Mouse (Mus musculus) stomach, postnatal 0 days (tissue): Measurements from ENCODE around the gene Brd3. TPM values are rescaled to one million over a fixed set of nuclear protein-coding genes. Genes with fewer than 3 reads are reported as not detected.
A peak's percentile ranks its signal among the peaks of the same experiment; 100 is the strongest.

Experiments used
- ATAC-seq: fragments of 200-750 bp; cut with Nextera tagmentation; 2 replicates; pipeline ENCODE4 v1.8.0; 2017; ENCODE audit not compliant: low FRiP score, low TSS enrichment
- DNase-seq: peaks from one replicate; pipeline ENCODE4 v3.0.0-alpha.2; 2016; ENCODE audit warnings: low spot score
- H3K27ac ChIP-seq: fragments of 300-500 bp; sonication (generic); replicated peaks from 2 replicates; pipeline ENCODE4 v1.5.1; 2014; ENCODE audit warnings: mild to moderate bottlenecking, control low read depth
- H3K27me3 ChIP-seq: fragments of 300-500 bp; sonication (generic); 2 replicates; pipeline ENCODE4 v1.6.1; 2014; ENCODE audit warnings: low read length; ENCODE audit not compliant: control insufficient read depth, insufficient read depth
- H3K36me3 ChIP-seq: fragments of 300-500 bp; sonication (generic); 2 replicates; pipeline ENCODE4 v1.6.1; 2014; ENCODE audit warnings: low read length, mixed read lengths; ENCODE audit not compliant: control insufficient read depth, insufficient read depth
- H3K4me1 ChIP-seq: fragments of 300-500 bp; sonication (generic); replicated peaks from 2 replicates; pipeline ENCODE4 v1.6.1; 2014; ENCODE audit warnings: antibody characterized with exemption; ENCODE audit not compliant: control insufficient read depth, insufficient read depth
- H3K4me2 ChIP-seq: fragments of 300-500 bp; sonication (generic); replicated peaks from 2 replicates; pipeline ENCODE4 v1.6.1; 2014; ENCODE audit warnings: low read depth, mild to moderate bottlenecking, control low read depth, moderate library complexity
- H3K4me3 ChIP-seq: fragments of 300-500 bp; sonication (generic); 2 replicates; pipeline ENCODE4 v1.5.1; 2014; ENCODE audit warnings: low read depth, low read length, control low read depth
- H3K9ac ChIP-seq: fragments of 300-500 bp; sonication (generic); 2 replicates; pipeline ENCODE4 v1.6.1; 2014; ENCODE audit warnings: mild to moderate bottlenecking, low read length, control low read depth, mixed read lengths
- H3K9me3 ChIP-seq: fragments of 300-500 bp; sonication (generic); 2 replicates; pipeline ENCODE4 v1.6.1; 2016; ENCODE audit warnings: low read length; ENCODE audit not compliant: control insufficient read depth
- CTCF ChIP-seq: IDR thresholded peaks from 2 replicates; pipeline ENCODE4 v1.5.1; 2016; ENCODE audit warnings: antibody characterized with exemption, low read depth, mild to moderate bottlenecking, moderate library complexity
- EP300 ChIP-seq: optimal IDR thresholded peaks from 2 replicates; pipeline ENCODE3; 2016; ENCODE audit warnings: antibody characterized with exemption
- WGBS: fragments of 180-500 bp; shearing (Covaris S2); extraction: QIAGEN DNeasy Blood & Tissue Kit; methylation state at CpG from one replicate; pipeline ENCODE4 v1.1.7; 2014; 5-methylcytosine and 5-hydroxymethylcytosine counted together
- polyA plus RNA-seq: library from polyadenylated mRNA; unstranded; fragments of >200 nt; fragmentation: Nextera tagmentation; extraction: Ambion mirVana; gene quantifications from 2 replicates; pipeline ENCODE4 v1.2.1, GENCODE M21; 2015

Gene Brd3
- polyA plus RNA-seq, 1 experiment from 2014 or later: 41.0 TPM

- WGBS: 0% methylated on average over 57 of the region's 60 CpGs
- H3K4me1 ChIP-seq: peaks cover 3% of the 10 kb centered on the region; the same call in 1 of the 2 replicates
- peak overlapping the region; percentile 84 for H3K27ac ChIP-seq
- H3K4me2 ChIP-seq: peak overlapping the region; percentile 97
- H3K4me3 ChIP-seq: peak overlapping the region; percentile 76
- peak; percentile 49 for DNase-seq
- peak overlapping the region; percentile 74 for H3K9ac ChIP-seq
- peak; percentile 6; the same call in 1 of the 2 replicates for ATAC-seq
- no peaks in the 10 kb centered on the region for H3K27me3 ChIP-seq
- H3K9me3 ChIP-seq: no peaks in the 10 kb centered on the region
- no peaks in the 10 kb centered on the region for H3K36me3 ChIP-seq
- TF ChIP-seq CTCF (no peak), EP300 (no peak)
Observed at GRCm38 (mm10) chr2:27425751-27426405, 81.6 kb downstream of the Brd3 start.

DNA sequence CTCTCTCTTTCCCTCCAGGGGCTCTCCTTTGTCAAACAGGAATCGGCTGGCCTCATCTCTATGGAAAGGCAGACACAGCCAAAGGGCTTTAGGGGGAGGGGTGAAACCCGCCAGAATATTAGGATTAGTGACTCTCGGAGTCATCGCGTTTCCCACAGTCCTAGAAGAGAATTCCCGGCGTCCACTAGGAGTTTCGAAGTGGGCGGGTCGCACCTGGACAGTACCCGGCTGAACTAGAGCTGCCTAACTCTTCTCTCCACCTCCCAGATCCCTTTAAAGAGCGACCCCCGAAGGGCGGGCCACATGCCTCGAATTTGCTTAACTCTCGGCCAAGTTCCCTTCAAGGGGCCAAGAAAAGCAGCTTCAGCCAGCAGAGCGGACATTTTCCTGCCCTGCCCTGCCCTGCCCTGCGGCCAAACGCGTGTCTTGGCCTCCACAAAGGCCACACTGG lies 82.3 kb downstream of the Brd3 start:
- no peaks in the 10 kb centered on the region for H3K9me3 ChIP-seq
- H3K27ac ChIP-seq: peak overlapping the region; percentile 65; the same call in 1 of the 2 replicates
- peak overlapping the region; percentile 97 for H3K4me2 ChIP-seq
- WGBS: 3% methylated on average over 20 of the region's 20 CpGs
- no peaks in the 10 kb centered on the region for H3K27me3 ChIP-seq
- H3K4me3 ChIP-seq: peak overlapping the region; percentile 76
- peak overlapping the region; percentile 74 for H3K9ac ChIP-seq
- H3K36me3 ChIP-seq: no peaks in the 10 kb centered on the region
- peaks cover 3% of the 10 kb centered on the region; the same call in 1 of the 2 replicates for H3K4me1 ChIP-seq
- DNase-seq (peak; percentile 40), ATAC-seq (no peak)
- TF ChIP-seq CTCF (no peak), EP300 (no peak)

DNA sequence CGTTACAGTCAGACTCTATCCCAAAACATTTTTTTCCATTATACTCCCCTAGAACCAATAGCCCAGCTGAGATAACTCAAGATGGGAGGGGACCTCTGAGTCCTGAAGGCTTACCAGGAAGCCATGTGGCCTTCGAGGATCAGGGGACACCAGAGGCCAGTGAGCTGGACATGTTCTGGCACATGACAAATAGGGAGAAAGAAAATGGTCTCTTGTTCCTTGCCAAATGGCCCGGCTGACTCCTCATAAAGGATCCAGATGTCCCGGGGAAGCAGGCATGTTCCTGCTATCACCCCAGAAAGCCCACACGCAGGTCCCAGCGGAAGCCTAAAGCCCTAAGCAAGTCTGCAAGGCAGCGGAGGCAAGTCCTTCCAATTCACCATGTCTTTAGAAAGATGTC lies 83.9 kb downstream of the Brd3 start:
- H3K9me3 ChIP-seq: no peaks in the 10 kb centered on the region
- WGBS: 60% methylated on average over 7 of the region's 7 CpGs
- TF ChIP-seq EP300 (no peak), CTCF (no peak)
- H3K27me3 ChIP-seq: no peaks in the 10 kb centered on the region
- ATAC-seq: no peak
- DNase-seq: no peak
- peaks cover 8% of the 10 kb centered on the region for H3K4me1 ChIP-seq
- peak overlapping the region; percentile 8; the same call in 1 of the 2 replicates for H3K9ac ChIP-seq
- H3K36me3 ChIP-seq: no peaks in the 10 kb centered on the region
- H3K27ac ChIP-seq: no peak overlapping the region
- H3K4me2 ChIP-seq: no peak overlapping the region
- H3K4me3 ChIP-seq: no peak overlapping the region

DNA sequence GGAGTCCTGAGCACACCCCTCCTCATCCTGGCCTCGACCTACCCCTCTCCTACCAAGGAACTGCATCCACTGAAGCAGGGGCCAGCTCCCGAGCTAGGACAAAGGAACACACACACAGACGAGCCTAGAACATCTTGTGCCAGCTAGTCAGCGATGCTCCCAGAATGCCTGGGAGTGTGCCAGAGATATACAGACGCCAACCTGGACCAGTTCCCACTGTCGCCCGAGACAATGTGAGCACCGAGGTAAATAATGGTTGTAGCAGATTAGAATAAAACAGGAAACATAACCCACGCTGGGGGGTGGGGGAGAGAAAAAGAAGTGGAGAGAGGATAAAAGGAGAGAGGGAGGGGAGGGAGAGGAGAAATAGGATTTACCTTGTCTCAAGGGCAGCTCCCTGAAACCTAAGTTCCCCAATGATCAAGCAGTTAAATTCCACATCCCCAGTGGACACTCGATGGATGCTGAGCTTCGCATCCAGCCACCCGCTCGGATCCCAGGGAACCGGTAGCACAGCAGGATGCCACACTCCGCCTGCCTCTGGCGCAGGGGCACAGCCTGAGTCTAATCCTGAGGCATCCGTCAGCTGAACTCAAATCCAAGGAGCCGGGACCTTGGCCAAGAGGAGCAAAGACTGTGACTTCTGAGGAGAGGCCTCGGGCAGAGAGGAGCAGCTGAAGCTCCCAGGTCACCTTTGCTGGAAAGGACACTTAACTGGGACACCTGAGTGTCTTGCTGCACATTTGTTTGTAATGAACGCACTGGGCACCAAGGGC lies 86.0 kb downstream of the Brd3 start:
- no peak for DNase-seq
- Histone ChIP-seq H3K4me2 (no peak overlapping the region), H3K27me3 (no peaks in the 10 kb centered on the region), H3K4me3 (no peak overlapping the region), H3K36me3 (no peaks in the 10 kb centered on the region), H3K9ac (no peak overlapping the region), H3K27ac (no peak overlapping the region), H3K4me1 (peaks cover 7% of the 10 kb centered on the region), H3K9me3 (no peaks in the 10 kb centered on the region)
- no peak for ATAC-seq
- WGBS: 48% methylated on average over 20 of the region's 20 CpGs
- TF ChIP-seq CTCF (no peak), EP300 (no peak)

GRCm38 (mm10) chr2:27418577-27419070 lies 88.8 kb downstream of the Brd3 start:
- Histone ChIP-seq H3K9me3 (no peaks in the 10 kb centered on the region), H3K9ac (no peak overlapping the region), H3K4me1 (peaks cover 9% of the 10 kb centered on the region), H3K27ac (peak overlapping the region; percentile 73), H3K36me3 (no peaks in the 10 kb centered on the region), H3K27me3 (no peaks in the 10 kb centered on the region), H3K4me2 (no peak overlapping the region), H3K4me3 (no peak overlapping the region)
- WGBS: 22% methylated on average over 6 of the region's 6 CpGs
- ATAC-seq (peak; percentile 17; the same call in 1 of the 2 replicates), DNase-seq (peak; percentile 61)
- TF ChIP-seq EP300: no peak
- TF ChIP-seq CTCF: no peak
